Mouse (Mus musculus) small intestine, adult 2 months (tissue): ENCODE results near the gene Phlpp1. TPM values are rescaled to one million over a fixed set of nuclear protein-coding genes. Genes with fewer than 3 reads are reported as not detected.

Experiments
- H3K27ac ChIP-seq: fragments of 200-500 bp; 2 replicates; pipeline ENCODE4 v1.5.1; 2012; ENCODE audit warnings: low read depth, low read length, control low read depth, inconsistent platforms; ENCODE audit not compliant: insufficient read depth
- H3K27me3 ChIP-seq: fragments of 200-500 bp; 2 replicates; pipeline ENCODE4 v1.6.1; 2012; ENCODE audit warnings: mild to moderate bottlenecking, moderate library complexity, low read length, inconsistent platforms; ENCODE audit not compliant: control insufficient read depth, insufficient read depth
- H3K36me3 ChIP-seq: fragments of 200-500 bp; 2 replicates; pipeline ENCODE4 v1.6.1; 2012; ENCODE audit warnings: mild to moderate bottlenecking, low read length, control low read depth, inconsistent platforms; ENCODE audit not compliant: control insufficient read depth, insufficient read depth
- H3K4me1 ChIP-seq: fragments of 200-500 bp; 2 replicates; pipeline ENCODE4 v1.6.1; 2012; ENCODE audit warnings: low read length, inconsistent platforms, mixed read lengths; ENCODE audit not compliant: control insufficient read depth, insufficient read depth, insufficient read length
- H3K4me3 ChIP-seq: fragments of 200-500 bp; 2 replicates; pipeline ENCODE4 v1.5.1; 2012; ENCODE audit warnings: low read depth, mild to moderate bottlenecking, control low read depth, inconsistent platforms, low read length, moderate library complexity
- CTCF ChIP-seq: fragments of 200-500 bp; IDR thresholded peaks from 2 replicates; pipeline ENCODE4 v1.5.1; 2012; ENCODE audit warnings: low read depth, mild to moderate bottlenecking, control low read depth, inconsistent platforms, low read length, moderate library complexity, mixed read lengths; ENCODE audit not compliant: insufficient replicate concordance, insufficient read length; ENCODE audit errors: extremely low read depth
- POLR2A ChIP-seq: fragments of 200-500 bp; IDR thresholded peaks from 2 replicates; pipeline ENCODE4 v1.6.1; 2012; ENCODE audit warnings: low read depth, mild to moderate bottlenecking, control low read depth, inconsistent platforms, low read length, moderate library complexity
- WGBS: fragments of 180-500 bp; shearing (Covaris S2); methylation state at CpG from one replicate; pipeline ENCODE4 v1.1.7; 2018; 5-methylcytosine and 5-hydroxymethylcytosine counted together
- polyA plus RNA-seq: library from polyadenylated mRNA; depleted of rRNA; stranded (reverse); fragments of >200 nt; gene quantifications from 2 replicates; pipeline ENCODE4 v1.2.3, GENCODE M21; 2012

Gene Phlpp1
- polyA plus RNA-seq, 1 experiment = 6.5 TPM

GRCm38 (mm10) chr1:106279404-106280123 is 108.0 kb downstream of the Phlpp1 start:
- no peak for TF ChIP-seq CTCF
- no peak for TF ChIP-seq POLR2A
- no peak overlapping the region for H3K27ac ChIP-seq
- 53% methylated on average over 2 of the region's 2 CpGs for WGBS

GRCm38 (mm10) chr1:106280171-106280913 is 108.8 kb downstream of the Phlpp1 start:
- no peak overlapping the region for H3K4me3 ChIP-seq
- H3K27me3 ChIP-seq = no peaks in the 10 kb centered on the region
- TF ChIP-seq POLR2A (no peak), CTCF (no peak)
- no peak overlapping the region for H3K27ac ChIP-seq
- WGBS = 58% methylated on average over 8 of the region's 8 CpGs
- no peaks in the 10 kb centered on the region for H3K36me3 ChIP-seq
- peaks cover 12% of the 10 kb centered on the region for H3K4me1 ChIP-seq

More at GRCm38 (mm10) chr1:106279404-106280123, 108.0 kb downstream of the Phlpp1 start:
- Histone ChIP-seq H3K4me3 (no peak overlapping the region), H3K27me3 (no peaks in the 10 kb centered on the region), H3K36me3 (no peaks in the 10 kb centered on the region), H3K4me1 (peaks cover 12% of the 10 kb centered on the region)

- Histone ChIP-seq H3K27ac (no peak overlapping the region), H3K36me3 (peaks cover 6% of the 10 kb centered on the region; the same call in 1 of the 2 replicates), H3K27me3 (no peaks in the 10 kb centered on the region; the same call in 1 of the 2 replicates), H3K4me3 (no peak overlapping the region), H3K4me1 (no peaks in the 10 kb centered on the region)
- WGBS = 98% methylated on average over 7 of the region's 7 CpGs
- TF ChIP-seq POLR2A (no peak), CTCF (no peak)
These were observed 115.3 kb downstream of the Phlpp1 start for GRCm38 (mm10) chr1:106286815-106287214.

DNA sequence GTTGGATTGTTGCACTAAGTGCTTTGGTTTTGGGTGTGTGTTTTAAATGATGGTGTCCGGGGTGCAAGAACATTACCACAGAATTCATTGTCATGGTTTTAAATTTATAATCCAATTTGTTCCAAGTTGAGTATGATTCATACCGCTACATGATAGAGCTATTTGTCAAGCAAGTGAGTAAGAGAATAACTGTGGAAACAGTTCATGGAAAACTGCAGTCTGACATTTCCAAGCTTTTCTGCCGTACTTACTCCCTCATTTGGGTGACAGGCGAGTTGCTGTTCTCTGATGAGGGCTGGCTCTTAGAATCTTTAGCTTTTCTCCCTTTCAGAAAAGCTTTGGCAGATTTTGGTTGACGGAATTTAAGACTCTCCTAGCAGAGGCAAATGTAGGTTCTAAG is 117.5 kb downstream of the Phlpp1 start:
- Histone ChIP-seq H3K36me3 (peaks cover 6% of the 10 kb centered on the region; the same call in 1 of the 2 replicates), H3K27ac (no peak overlapping the region), H3K4me1 (no peaks in the 10 kb centered on the region), H3K4me3 (no peak overlapping the region), H3K27me3 (no peaks in the 10 kb centered on the region; the same call in 1 of the 2 replicates)
- 88% methylated on average over 5 of the region's 5 CpGs for WGBS
- TF ChIP-seq CTCF (no peak), POLR2A (no peak)

- no peak for TF ChIP-seq CTCF
- TF ChIP-seq POLR2A = no peak
- Histone ChIP-seq H3K36me3 (peaks cover 6% of the 10 kb centered on the region; the same call in 1 of the 2 replicates), H3K27ac (no peak overlapping the region), H3K4me3 (no peak overlapping the region), H3K4me1 (no peaks in the 10 kb centered on the region), H3K27me3 (no peaks in the 10 kb centered on the region; the same call in 1 of the 2 replicates)
- WGBS = 97% methylated on average over 2 of the region's 2 CpGs
These were observed 118.0 kb downstream of the Phlpp1 start for GRCm38 (mm10) chr1:106289580-106289979.

GRCm38 (mm10) chr1:106309394-106310039 is 138.0 kb downstream of the Phlpp1 start:
- 57% methylated on average over 3 of the region's 3 CpGs for WGBS
- H3K4me3 ChIP-seq = no peak overlapping the region
- H3K36me3 ChIP-seq = no peaks in the 10 kb centered on the region
- H3K27me3 ChIP-seq = no peaks in the 10 kb centered on the region
- no peak for TF ChIP-seq POLR2A
- TF ChIP-seq CTCF = no peak
- peaks cover 4% of the 10 kb centered on the region; the same call in 1 of the 2 replicates for H3K4me1 ChIP-seq
- no peak overlapping the region for H3K27ac ChIP-seq
